Mouse (Mus musculus) gastrocnemius, postnatal 4 days (tissue): Measurements from ENCODE around the gene Wdr83os. TPM values are rescaled to one million over a fixed set of nuclear protein-coding genes. Genes with fewer than 3 reads are reported as not detected.

Experiments
- DNase-seq, 2 experiments: peaks; one replicate each; pipeline ENCODE4 v3.0.0; 2021 to 2022; ENCODE audit warnings: low spot score in 2 of 2, mixed read lengths in 2 of 2
- long read RNA-seq, 2 experiments: library from polyadenylated mRNA; stranded (forward); transcript quantifications; one replicate each; pipeline ENCODE4 v2.0.0; 2021
- total RNA-seq, 2 experiments: library from RNA; stranded (reverse); gene quantifications; 2 replicates each; pipeline ENCODE4 v1.2.3; 2021

Gene Wdr83os
- total RNA-seq, result 10 to 100 TPM; 46.0 to 49.7 TPM
- long read RNA-seq, experiment 1, transcript Wdr83os-201 (4 exons, 922 nt), result major isoform, 27 of 34 reads
- long read RNA-seq, experiment 1, partial matches to known transcripts, result 3 of 34 reads
- long read RNA-seq, experiment 1, other reads (novel, unspliced or antisense), result 0 of 34 reads
- long read RNA-seq, experiment 2, transcript Wdr83os-203 (3 exons, 798 nt), result minor isoform, 10 of 39 reads
- long read RNA-seq, experiment 2, transcript Wdr83os-201 (4 exons, 922 nt), result major isoform, 27 of 39 reads
- long read RNA-seq, experiment 2, partial matches to known transcripts, result 0 of 39 reads
- long read RNA-seq, experiment 2, other reads (novel, unspliced or antisense), result 1 of 39 reads

GRCm38 (mm10) chr8:85080532-85081215, at the start of gene Wdr83os:
Wdr83os (plus strand) TSS chr8:85080740.
- DNase-seq, result peak in 1 of 2 experiments; percentile 54

GRCm38 (mm10) chr8:85032622-85033311, 47.8 kb upstream of the Wdr83os start:
- DNase-seq, result no peak

GRCm38 (mm10) chr8:85033867-85034266, 46.7 kb upstream of the Wdr83os start:
- no peak for DNase-seq

GRCm38 (mm10) chr8:85034764-85035163, 45.8 kb upstream of the Wdr83os start:
- DNase-seq, result peak in 1 of 2 experiments; percentile 71

GRCm38 (mm10) chr8:85035165-85035727, 45.3 kb upstream of the Wdr83os start:
- no peak for DNase-seq

GRCm38 (mm10) chr8:85035728-85036310, 44.7 kb upstream of the Wdr83os start:
- DNase-seq, result no peak

- no peak for DNase-seq
Measured at GRCm38 (mm10) chr8:85036381-85036717, 44.2 kb upstream of the Wdr83os start.

GRCm38 (mm10) chr8:85036718-85037365, 43.7 kb upstream of the Wdr83os start, which contains the start of gene Tnpo2:
Tnpo2 (plus strand) TSS chr8:85036915.
- peak; percentile 85 to 91 for DNase-seq

- no peak for DNase-seq
Measured at GRCm38 (mm10) chr8:85037366-85037680, 43.2 kb upstream of the Wdr83os start.

- DNase-seq, result peak in 1 of 2 experiments; percentile 56
Measured at GRCm38 (mm10) chr8:85037681-85038531, 42.6 kb upstream of the Wdr83os start.

GRCm38 (mm10) chr8:85043619-85044018, 36.9 kb upstream of the Wdr83os start:
- no peak for DNase-seq

- DNase-seq, result no peak
Measured at GRCm38 (mm10) chr8:85057367-85057766, 23.2 kb upstream of the Wdr83os start.

GRCm38 (mm10) chr8:85059879-85060616, 20.5 kb upstream of the Wdr83os start, which contains the start of gene Fbxw9:
Fbxw9 (plus strand) TSS chr8:85060055.
- DNase-seq, result peak; percentile 74 to 83

GRCm38 (mm10) chr8:85062603-85063002, 17.9 kb upstream of the Wdr83os start:
- DNase-seq, result no peak

GRCm38 (mm10) chr8:85065213-85065612, 15.3 kb upstream of the Wdr83os start:
- DNase-seq, result no peak

- no peak for DNase-seq
Measured at GRCm38 (mm10) chr8:85067155-85067554, 13.4 kb upstream of the Wdr83os start.

- no peak for DNase-seq
Measured at GRCm38 (mm10) chr8:85067982-85068381, 12.6 kb upstream of the Wdr83os start, which contains the start of gene Gm5741. Gm5741 (minus strand) TSS chr8:85067982.

GRCm38 (mm10) chr8:85071041-85071440, 9.5 kb upstream of the Wdr83os start:
- no peak for DNase-seq
